Mouse (Mus musculus): Measurements from ENCODE around the gene Ddit4. TPM values are rescaled to one million over a fixed set of nuclear protein-coding genes. Genes with fewer than 3 reads are reported as not detected.
A peak's percentile ranks its signal among the peaks of the same experiment; 100 is the strongest.

The Ddit4 gene
- total RNA-seq, 2 experiments from 2014 or later: 1.2 to 2.4 TPM

DNA sequence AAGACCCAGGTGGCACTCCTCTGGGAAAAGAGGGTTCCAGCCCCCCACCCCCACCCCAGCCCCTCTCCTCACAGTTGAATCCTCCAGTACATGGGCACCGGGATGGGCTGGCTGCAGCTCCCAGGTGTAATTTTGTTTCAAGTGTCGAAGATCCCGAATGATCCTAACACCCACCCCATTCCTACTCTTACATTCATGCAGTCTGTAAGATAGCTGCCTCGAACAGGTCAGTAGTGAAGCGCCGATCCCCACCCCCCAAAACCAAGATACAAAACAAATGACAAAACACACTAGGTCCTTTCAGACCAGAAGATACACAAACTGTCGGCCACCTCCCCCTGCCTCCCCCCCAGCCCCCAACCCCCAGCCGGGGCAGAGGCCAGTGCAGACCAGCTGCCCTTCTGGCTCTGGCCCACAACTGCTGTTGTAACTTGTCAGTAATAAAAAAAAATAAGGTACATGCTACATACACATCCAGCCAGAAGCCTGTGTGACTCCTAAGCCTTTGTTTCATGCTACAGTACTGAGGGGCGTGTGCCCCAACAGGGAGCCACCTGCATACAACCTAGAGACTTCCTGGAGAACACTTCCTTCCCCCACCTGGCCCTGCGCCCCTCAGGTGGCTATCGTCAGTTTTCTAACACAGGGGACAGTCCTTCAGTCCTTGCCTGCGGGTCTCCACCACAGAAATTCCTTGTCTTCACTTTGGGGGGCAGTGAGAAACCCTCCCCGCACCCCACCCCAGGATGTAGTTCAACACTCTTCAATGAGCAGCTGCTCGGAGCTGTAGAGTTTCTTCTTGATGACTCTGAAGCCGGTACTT lies 1.6 kb downstream of the Ddit4 start:
- no peak for ATAC-seq (ENCODE audit: poor library complexity, severe bottlenecking)

DNA sequence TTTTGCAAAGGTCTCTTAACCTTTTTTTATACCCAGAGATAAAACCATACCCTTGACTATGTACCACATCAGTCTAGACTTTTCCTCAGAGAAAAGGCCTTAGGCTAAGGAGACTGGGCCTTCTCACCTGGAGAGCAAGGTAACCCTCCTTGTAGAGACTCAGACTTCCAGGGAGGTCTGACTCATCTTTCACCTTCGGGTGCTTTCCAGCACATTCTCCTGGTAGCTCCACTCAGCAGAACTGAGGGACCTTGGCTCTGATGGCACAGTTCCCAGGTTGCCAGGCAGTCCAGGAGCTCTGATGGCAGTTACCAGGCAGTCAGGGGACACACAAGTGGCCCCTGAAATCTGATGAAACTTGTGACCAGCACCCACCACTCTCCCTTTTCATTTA lies 2.4 kb downstream of the Ddit4 start:
- no peak for ATAC-seq (ENCODE audit: poor library complexity, severe bottlenecking)

DNA sequence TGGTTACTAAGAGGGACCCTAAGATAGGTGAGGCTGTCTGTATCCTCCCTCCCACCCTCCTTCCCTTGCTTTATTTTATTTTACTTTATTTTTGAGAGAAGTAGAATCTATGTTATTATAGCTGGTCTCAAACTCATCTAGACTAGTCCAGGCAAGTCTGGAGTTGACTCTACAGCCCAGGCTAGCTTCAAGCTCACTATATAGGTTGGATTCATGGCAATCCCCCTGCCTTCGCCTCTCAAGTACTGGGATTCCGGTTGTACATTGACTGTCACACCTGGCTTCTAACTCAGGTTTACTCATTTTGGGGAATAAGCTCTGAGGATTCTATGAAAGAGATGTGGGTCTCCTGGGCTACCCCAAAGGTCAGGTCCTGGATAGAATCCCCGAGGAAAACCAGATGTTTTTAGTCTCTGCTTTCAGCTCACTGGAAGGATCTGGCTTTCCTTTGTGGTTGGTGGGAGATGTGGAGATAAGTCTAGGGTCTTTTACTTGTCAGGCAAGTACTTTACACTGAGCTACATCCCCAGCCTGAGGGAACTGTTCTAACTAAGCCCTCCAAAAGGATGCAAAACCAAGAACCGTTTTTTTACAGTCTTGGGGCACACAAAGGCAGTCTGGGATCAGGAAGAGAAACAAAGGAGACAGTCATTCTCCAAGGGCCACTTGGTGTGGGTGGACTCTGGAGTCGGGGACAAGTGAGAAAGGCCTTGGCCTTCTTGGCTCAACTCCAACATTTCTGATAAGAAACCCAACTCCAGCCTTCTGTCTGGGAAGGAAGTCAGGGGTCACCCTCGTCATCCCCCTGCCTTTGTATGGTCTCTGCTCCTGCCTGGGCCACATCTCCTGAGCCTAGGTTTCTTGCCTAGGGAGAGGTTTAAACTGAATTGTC lies 3.0 kb downstream of the Ddit4 start:
- no peak for ATAC-seq (ENCODE audit: poor library complexity, severe bottlenecking)

DNA sequence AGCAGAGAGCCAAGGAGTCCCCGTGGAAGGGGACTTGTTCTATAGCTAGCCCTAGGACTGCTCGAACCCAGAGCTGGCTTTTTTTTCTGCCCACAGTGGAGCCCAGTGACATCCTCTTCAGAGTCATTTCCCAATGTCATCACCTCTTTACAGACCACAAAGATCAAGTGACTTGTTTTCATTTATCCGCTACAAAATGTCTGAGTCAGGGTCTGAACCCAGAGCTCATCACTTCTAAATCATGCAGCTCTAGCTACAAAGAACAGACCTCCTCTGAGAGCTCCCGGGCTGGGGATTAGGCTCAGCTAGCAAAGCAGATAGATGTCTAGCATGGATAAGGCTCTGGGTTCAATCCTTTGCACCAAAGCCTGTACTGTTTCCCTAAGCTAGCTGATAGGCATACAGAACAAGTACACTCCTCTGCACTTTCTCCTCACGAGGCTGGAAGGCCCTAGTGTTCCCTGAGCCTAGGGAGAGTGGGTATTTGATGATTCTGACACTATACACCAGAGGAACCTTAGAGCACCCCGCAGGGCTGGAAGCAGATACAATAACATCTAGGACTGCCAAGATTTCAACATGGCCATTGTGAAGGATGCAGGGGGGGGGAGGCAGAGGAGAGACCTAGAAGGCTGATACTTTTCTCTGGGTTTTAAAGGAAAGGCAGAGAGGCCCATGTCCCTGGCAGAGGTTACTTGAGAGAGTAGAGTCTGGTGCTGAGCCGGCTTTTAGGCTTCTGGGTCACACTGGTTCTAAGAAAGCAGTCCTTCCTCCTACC lies 4.1 kb downstream of the Ddit4 start:
- no peak for ATAC-seq (ENCODE audit: poor library complexity, severe bottlenecking)

DNA sequence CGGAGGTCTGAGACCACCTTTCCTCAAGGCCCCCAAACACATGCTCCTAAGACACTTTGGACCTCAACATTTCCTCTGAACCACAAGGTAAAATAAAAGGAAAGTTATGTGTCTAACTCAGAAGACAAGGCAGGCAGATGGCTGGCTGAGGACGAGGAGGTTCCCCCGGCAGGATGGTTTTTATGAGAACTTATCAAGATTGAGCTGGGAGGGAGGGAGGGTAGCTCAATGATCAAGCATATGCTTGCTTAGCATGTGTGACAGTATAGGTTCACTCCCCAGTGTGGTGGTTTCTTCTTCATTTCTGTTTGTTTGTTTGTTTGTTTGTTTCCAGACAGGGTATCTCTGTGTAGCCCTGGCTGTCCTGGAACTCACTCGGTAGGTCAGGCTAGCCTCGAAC lies 5.3 kb downstream of the Ddit4 start:
- ATAC-seq (ENCODE audit: poor library complexity, severe bottlenecking): no peak

DNA sequence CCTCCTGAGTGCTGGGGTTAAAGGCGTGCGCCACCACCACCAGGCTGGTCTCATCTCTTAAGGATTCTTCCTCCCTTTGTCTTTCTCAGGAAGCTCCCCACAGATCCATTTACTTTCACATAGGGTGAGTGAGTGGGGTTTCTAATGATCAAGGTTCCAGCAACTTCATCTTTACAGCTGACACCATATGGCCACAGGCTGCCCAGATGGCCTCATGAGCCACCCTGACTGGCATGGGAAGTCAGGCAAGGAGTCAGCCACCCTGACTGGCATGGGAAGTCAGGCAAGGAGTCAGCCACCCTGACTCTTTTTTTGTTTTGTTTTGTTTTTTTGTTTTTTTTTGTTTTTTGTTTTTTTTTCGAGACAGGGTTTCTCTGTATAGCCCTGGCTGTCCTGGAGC lies 6.2 kb downstream of the Ddit4 start:
- no peak for ATAC-seq (ENCODE audit: poor library complexity, severe bottlenecking)

DNA sequence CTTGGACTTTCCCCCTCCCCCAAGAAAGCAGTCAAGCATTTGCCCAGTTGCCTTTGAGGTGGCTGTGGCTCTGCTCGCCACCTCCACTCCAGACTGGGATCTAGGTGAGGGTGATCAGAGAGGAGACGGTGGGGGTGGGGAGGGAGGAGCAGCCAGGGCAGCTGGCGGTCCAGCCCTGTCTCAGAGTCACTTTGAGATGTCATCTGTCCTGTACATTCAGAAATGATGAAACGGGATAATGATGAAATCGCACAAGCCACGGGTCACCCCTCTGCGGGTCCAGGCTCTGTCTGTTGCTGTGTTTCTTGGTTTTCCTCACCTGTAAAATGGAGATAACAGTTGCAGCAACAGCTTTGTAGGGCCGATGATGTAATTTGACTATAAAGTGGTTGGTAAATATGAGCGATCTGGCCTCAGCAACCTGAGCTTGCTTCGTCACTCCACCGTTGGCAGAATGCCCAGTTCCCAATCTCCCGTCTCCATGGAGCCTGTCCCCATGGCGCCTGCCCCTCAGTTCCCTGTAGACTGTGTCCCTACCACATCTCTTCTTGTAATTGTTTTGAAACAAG lies 8.1 kb downstream of the Ddit4 start:
- peak; percentile 83 for ATAC-seq (ENCODE audit: poor library complexity, severe bottlenecking)

DNA sequence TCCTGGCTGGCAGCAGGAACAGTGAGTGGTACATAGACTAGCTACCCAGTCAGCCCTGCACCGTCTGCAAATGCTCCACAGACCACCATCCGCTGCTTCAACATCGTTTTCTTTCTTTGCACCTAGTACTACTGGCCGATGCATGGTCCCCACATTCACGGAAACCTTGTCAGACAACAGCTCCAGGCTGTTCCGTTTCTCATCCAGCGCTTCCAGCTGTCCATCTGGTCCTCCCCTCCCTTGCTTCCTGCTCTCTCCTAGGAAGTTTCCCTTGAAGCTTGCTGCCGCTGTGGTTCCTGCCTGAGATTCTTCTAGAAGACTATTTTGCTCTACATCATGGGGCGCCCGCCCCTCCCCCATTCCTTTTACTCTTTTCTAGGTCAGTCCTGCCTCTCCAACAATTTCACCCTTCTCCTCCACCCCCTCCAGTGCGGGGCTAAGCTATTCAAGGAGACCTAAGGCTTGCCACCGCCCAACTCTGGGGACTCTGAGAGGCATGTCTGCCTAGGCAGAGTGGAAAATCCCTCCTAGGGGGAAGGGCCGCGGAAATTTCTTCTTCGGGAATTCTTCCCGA lies 8.7 kb downstream of the Ddit4 start:
- ATAC-seq (ENCODE audit: poor library complexity, severe bottlenecking): no peak

DNA sequence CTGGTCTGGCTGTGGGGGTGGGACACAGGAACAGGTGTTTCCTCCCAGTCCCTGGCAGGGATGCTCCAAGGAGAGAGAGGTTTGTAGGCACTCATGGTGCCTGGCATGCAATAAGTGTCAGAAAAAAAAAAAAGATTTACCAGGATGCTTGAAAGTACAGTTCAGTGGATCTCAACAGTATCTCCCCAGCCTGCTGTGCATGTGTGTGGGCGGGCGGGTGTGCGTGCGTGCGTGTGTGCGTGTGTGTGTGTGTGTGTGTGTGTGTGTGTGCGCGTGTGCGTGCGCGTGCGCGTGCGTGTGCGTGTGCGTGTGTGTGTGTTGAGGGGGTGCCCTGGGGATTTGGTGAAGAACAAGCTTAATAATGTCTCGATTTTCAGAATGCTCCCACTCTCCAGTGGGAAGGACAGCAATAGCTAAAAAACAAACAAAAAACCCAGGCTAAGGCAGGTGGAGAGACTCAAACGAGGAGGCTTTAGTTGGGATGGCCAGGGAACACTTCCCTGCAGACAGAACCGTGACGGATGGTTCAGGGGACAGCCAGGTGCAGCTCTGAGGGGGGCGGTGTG lies 9.3 kb downstream of the Ddit4 start:
- ATAC-seq (ENCODE audit: poor library complexity, severe bottlenecking): no peak

DNA sequence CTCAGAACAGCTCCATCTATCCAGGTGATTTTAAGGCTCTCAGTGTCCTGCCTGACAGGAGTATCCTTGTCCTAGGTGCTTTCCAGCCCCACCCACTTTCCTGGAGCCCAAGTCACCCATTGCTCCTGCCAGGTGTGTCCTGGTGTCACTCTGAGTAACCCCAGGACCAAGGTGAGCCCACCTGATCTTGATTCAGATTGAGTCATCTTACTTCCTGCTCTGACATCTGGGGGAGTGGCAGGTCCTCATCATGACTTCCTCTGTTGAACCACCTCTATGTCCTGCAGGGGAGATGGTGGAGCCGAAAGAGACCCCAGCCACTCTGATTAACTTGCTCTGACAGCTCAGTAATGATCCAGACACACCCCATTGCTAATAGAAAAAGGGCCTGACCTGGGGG lies 12.6 kb downstream of the Ddit4 start:
- ATAC-seq (ENCODE audit: poor library complexity, severe bottlenecking): peak; percentile 7; the same call in 1 of the 2 replicates

DNA sequence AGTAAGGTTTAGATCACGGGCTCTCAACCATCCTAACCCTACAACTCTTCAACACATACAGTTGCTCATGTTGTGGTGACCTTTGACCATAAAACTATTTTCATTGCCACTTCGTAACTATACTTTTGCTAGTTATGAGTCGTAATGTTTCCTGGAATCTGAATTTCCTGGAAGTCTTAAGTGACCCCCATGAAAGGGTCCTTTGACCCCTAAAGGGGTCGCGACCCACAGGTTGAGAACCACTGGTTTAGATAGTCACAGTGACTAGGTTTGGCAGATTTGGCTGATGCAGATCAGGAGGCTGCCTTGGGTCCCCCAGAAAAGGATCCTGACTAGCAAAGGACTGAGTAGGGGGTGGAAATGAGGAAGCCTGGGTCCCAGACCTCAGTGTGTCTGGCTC lies 13.0 kb downstream of the Ddit4 start:
- ATAC-seq (ENCODE audit: poor library complexity, severe bottlenecking): no peak

DNA sequence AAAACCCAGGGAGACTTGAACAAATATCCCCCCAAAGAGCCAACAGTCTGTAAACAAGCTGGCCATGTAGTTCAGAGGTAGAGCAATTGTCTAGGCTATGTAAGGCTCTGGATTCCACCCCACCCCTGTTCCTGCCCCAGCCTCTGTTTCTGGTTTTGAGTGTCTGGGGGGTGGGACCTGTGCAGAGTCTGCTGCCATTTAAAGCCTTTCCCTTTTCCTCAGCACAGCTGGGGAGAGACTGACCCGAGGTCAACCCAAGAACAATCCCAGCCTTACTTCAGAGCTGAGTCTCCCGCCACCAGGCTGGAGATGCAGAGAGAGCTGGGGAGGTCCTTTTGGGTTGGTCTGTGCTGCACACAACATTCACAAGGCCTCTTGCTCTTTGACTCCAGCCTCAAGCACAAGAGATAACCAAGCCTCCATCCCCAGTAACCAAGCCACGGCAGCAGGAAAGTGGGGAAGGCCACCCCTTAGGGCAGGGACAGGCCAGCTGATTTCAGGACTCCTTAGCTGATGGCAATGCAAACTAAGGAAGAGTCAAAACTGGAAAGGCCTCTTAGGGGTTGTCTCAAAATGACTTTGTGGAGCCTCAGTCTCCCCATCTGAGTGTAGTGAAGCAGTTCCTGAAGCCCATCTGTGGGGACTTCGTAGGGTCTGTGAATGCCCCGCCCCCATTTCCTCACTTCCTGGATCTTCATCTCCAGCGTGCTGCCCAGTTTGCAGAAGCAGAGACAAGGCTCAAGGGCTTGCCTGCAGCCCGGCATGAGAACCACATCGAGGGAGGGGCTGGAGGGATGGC lies 15.4 kb downstream of the Ddit4 start:
- ATAC-seq (ENCODE audit: poor library complexity, severe bottlenecking): peak; percentile 59

DNA sequence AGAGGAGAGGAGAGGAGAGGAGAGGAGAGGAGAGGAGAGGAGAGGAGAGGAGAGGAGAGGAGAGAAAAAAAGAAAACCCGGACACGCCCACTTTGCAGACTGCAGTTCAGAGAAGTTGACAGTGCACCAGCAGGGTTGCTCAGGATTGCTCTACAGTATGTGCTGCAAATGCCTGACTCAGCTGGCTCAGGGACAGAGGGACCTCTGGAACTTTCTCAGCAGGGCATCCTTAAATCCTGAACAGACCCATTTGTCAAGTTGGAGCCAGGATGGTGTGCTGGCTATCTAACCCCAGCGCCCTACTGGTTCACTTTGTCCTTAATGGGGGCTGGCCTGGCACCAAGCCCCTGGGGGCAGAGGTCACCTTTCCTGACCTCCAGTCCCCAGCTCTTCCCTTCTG lies 17.6 kb downstream of the Ddit4 start:
- ATAC-seq (ENCODE audit: poor library complexity, severe bottlenecking): no peak

DNA sequence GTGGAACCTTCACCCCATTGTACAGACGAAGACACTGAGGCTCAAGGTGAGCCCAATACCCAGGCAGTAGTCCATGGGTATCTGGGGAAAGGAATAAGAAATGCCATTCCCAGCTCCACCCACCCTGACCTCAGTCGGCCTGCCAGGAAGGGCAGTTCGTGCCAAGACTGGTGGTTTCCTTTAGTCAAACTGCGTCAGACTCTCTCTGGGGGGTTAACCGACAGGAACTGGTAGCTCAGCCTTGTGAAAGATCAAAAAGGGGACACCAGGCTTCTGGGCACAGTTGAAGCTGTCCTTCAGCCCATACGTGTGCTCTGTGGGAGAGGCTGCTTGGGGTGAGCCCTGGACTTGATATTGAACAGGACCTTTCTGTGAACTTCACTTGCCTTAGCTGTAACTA lies 19.1 kb downstream of the Ddit4 start:
- peak; percentile 86 for ATAC-seq (ENCODE audit: poor library complexity, severe bottlenecking)

DNA sequence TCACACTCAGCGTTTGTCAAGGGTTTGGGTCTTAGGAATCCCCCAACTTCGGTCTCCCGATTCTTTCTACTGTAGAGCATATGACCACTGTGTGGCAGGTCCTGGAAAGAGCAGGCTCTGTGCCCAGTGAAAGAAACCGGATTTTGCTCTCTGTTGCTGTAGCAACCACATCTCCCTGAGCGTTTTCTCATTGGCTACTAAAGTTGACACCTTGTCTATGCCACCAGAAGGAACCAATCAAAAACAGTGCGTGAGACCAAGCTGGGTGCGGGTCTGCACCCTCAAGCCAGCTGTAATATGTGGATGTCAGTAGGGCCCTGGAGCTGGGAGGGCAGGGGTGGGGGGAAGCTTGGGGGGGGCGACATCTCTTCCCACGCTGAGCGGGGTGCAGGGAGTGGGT lies 20.6 kb downstream of the Ddit4 start:
- ATAC-seq (ENCODE audit: poor library complexity, severe bottlenecking): no peak

DNA sequence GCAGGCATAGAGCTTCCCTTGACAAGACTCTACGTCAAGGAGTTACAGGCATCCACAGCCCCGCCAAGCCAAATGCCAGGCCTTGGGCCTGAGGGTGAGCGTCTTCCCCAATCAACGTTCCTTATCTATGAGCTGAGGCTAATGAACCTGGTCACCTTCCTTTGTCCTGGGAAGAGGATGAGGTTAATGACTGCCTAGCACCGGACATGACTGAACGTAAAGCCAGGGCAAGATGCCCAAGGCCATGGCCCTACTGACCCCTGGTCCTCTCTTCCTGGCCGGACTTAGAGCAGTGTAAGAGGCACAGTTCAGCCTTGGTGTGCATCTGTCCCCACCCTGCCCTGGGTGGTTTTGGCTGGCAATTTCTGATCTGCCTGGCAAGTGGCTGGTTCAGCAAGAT lies 22.4 kb downstream of the Ddit4 start:
- ATAC-seq (ENCODE audit: poor library complexity, severe bottlenecking): no peak

DNA sequence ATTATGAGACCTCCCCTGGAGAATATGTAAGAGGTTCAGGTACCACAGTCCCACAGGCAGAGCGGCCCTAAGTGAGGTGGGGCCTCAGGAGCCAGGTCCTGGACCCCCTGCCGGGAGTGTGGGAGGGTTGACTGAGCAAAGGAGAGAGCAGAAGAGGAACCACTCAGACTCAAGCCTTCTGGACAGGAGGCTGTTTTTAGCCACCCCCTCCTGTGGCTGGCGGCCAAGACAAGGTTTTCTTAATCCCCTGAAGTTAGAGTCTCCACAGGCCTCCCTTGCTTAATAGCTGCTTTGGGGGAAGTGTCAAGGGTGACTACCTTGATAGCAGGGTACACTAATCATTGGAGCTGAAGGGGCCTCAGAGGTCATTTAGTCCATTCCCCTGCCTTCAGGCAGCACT lies 27.3 kb downstream of the Ddit4 start:
- peak; percentile 69 for ATAC-seq (ENCODE audit: poor library complexity, severe bottlenecking)

DNA sequence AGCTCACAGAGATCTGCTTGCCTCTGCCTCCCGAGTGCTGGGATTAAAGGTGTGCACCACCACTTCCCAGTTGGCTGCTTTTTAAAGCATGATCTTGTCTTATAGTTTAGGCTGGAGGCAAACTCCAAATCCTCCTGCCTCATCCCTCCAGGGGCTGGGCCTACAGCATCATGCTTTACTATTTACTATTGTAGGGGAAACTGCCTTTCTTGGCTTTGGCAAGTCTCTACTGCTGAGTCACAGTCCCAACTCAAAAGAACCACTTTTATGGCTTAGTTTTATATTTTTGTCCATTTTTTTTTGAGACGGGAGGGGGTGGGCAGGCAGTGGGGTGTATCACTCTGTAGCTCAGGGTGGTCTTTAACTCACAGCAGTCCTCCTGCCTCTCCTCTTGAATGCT lies 28.1 kb downstream of the Ddit4 start:
- ATAC-seq (ENCODE audit: poor library complexity, severe bottlenecking): no peak

Data from megakaryocyte, adult 5-6 weeks (primary cell).